Mouse (Mus musculus) liver, embryonic 15.5 days (tissue): ENCODE results near the gene H60b. TPM values are rescaled to one million over a fixed set of nuclear protein-coding genes. Genes with fewer than 3 reads are reported as not detected.

Experiments used
- polyA plus RNA-seq: library from polyadenylated mRNA; unstranded; fragments of >200 nt; fragmentation: Nextera tagmentation; extraction: Ambion mirVana; gene quantifications from 2 replicates; pipeline ENCODE4 v1.2.1, GENCODE M21; 2015

H60b gene
- polyA plus RNA-seq, 1 experiment from 2014 or later = not detected

Other genes with a start within 250 kb of the H60b start
- gene 4930444G20Rik, start 90.5 kb upstream of the H60b start, polyA plus RNA-seq = not detected in 2 replicates
- 2.5 and 3.1 TPM in 2 replicates for gene E030030I06Rik, start 9.3 kb upstream of the H60b start, polyA plus RNA-seq
- 2.3 and 2.6 TPM in 2 replicates for gene Raet1e, start within 50 bp of the H60b start, polyA plus RNA-seq
- 9.8 TPM in 2 replicates for gene Raet1d, start 202.0 kb downstream of the H60b start, polyA plus RNA-seq